Comparison of ENCODE assay signal across 8 mouse cellular contexts in the genomic region with DNA sequence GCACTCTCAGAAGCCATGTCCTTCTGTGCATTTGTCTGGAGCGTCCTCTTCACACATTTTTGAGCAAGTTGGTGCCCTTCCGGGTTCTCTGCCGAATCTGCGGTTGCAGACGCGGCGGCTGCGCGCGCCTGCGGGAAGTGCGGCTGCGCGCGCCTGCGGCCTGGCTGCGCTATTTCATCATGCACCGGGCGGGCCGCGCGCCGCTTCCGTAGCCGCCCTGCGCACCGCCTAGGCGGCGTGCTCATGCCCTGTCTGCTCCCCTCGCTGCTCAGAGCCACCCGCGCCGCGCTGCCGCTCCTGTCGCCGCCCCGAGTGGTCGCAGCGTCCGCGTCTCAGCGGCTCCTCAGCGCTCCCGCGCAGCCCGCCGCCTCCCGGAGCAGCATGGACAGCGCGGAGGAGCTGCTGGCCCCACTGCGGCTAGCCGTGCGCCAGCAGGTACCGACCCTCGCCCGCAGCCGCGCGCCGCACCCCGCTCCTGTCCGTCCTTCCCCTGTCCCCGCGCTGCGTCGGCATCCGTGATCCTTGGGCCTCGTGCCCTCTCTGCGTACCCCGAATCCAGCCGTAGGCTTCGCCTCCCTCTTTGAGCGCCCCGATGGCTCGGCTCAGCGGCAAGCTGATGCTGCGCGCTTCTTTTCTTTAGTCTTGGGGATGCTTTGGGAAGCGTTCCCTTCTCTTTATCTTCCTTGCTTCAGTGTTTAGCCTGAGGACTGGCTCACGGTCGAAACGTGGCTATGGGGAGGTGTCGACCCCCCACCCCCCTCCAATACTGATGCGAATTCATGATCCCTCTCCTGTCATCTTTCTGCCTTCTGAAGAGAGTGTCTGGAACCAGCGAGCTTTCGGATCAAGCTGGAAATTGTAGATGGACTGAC. TPM values are rescaled to one million over a fixed set of nuclear protein-coding genes. Genes with fewer than 3 reads are reported as not detected.
DNase-seq lines count a peak whose midpoint lies in the region; ATAC-seq lines count a peak whose summit lies in the region.

A gene (plus strand): TSS at position 209 of the 872 bp plus-strand sequence.

- H3K9me3 ChIP-seq in intestine, embryonic 14.5 days (ENCODE audit: control insufficient read depth, low read length): no peaks in the 10 kb centered on the region

- peak; percentile 90 to 96 for DNase-seq in adrenal gland, adult (ENCODE audit: inconsistent age in 2 of 2, low spot score in 1 of 2)
- peak; percentile 91 for DNase-seq in embryo, embryonic 10.5 days (ENCODE audit: low spot score)
- DNase-seq in gastrocnemius, postnatal 25 days: peak; percentile 87
- DNase-seq in intestine, embryonic 14.5 days (ENCODE audit: low spot score): peak; percentile 86
- DNase-seq in left cerebral cortex, postnatal 14 days (ENCODE audit: low spot score in 2 of 2): peak; percentile 86 to 91
- peak; percentile 90 for DNase-seq in mesoderm, embryonic 11.5 days (ENCODE audit: low read depth, low spot score)
- peak; percentile 83 to 85 for DNase-seq in right cerebral cortex, postnatal 36 days (ENCODE audit: low spot score in 2 of 2)
- DNase-seq in yolk sac, embryonic 10.5 days (ENCODE audit: low spot score): peak; percentile 84

- peaks cover 5% of the 10 kb centered on the region; the same call in 1 of the 2 replicates for H3K4me1 ChIP-seq in intestine, embryonic 14.5 days (replicated peaks; ENCODE audit: control insufficient read depth, insufficient read depth, low read length)

- peak within 1 kb of the TSS; percentile 89 for H3K9ac ChIP-seq in intestine, embryonic 14.5 days (ENCODE audit: low read length)

- no peaks in the 10 kb centered on the region for H3K27me3 ChIP-seq in intestine, embryonic 14.5 days (replicated peaks; ENCODE audit: control insufficient read depth, insufficient read depth, low read length)

- no peaks in the 10 kb centered on the region for H3K36me3 ChIP-seq in intestine, embryonic 14.5 days (ENCODE audit: control insufficient read depth, insufficient read depth, low read length)

- under 1% methylated on average over 85 of the region's 87 CpGs for WGBS in intestine, embryonic 14.5 days

- peak within 1 kb of the TSS; percentile 99 for H3K4me3 ChIP-seq in intestine, embryonic 14.5 days (ENCODE audit: low read depth, low read length)

- peak within 1 kb of the TSS; percentile 90 for H3K27ac ChIP-seq in intestine, embryonic 14.5 days (ENCODE audit: low read depth)

- intact Hi-C loops in left cerebral cortex, postnatal 14 days (cut with DNase I): no loop called here

- H3K4me2 ChIP-seq in intestine, embryonic 14.5 days (ENCODE audit: low read length): peak within 1 kb of the TSS; percentile 72

- ATAC-seq in intestine, embryonic 14.5 days (replicated peaks; ENCODE audit: low FRiP score, low TSS enrichment, low read depth): peak; percentile 90

RNA-seq across cellular contexts. Expression of the gene that starts here (rescaled TPM):
- total RNA-seq in gastrocnemius, postnatal 25 days (2021): 10 to 100 TPM; 48.4 to 51.5 TPM
- 168 and 173 TPM in 2 replicates for polyA plus RNA-seq in intestine, embryonic 14.5 days (2014; fragmentation: Nextera tagmentation; extraction: Ambion mirVana)
- 100 to 1,000 TPM; 152 to 156 TPM for total RNA-seq in left cerebral cortex, postnatal 14 days (2021)

Comparison
In these comparisons a context has a peak if more than half of its experiments do, and no peak if none do; other contexts are left out.
1. Peak in every context shown above with its lines: DNase-seq, ATAC-seq, H3K4me3 ChIP-seq and H3K27ac ChIP-seq.